Mouse (Mus musculus) CH12.LX (cell line): ENCODE data around the gene Timm29.

Source experiments
- BHLHE40 ChIP-seq: IDR thresholded peaks from 2 replicates; pipeline ENCODE4 v1.6.1; 2011; ENCODE audit warnings: mild to moderate bottlenecking, low read depth, low read length, improper control_type of control experiment
- CTCF ChIP-seq, 2 experiments: IDR thresholded peaks in 1 of 2; conservative IDR thresholded peaks in 1 of 2; 2 replicates each; pipeline ENCODE4 v1.5.1; 2011 to 2012; ENCODE audit warnings: low read depth in 2 of 2, low read length in 2 of 2, improper control_type of control experiment in 1 of 2, inconsistent platforms in 1 of 2, mild to moderate bottlenecking in 1 of 2, moderate library complexity in 1 of 2
- KAT2A ChIP-seq: IDR thresholded peaks from 2 replicates; pipeline ENCODE4 v1.6.1; 2012; ENCODE audit warnings: low read length, improper control_type of control experiment, inconsistent platforms; ENCODE audit not compliant: insufficient replicate concordance
- POLR2A ChIP-seq: IDR thresholded peaks from 2 replicates; pipeline ENCODE4 v1.6.1; 2011; ENCODE audit warnings: low read depth, mild to moderate bottlenecking, improper control_type of control experiment, low read length
- SMC3 ChIP-seq: IDR thresholded peaks from 2 replicates; pipeline ENCODE4 v1.6.1; 2011; ENCODE audit warnings: low read depth, low read length, improper control_type of control experiment
- USF1 ChIP-seq: IDR thresholded peaks from 2 replicates; pipeline ENCODE4 v1.6.1; 2014; ENCODE audit warnings: low read depth, mild to moderate bottlenecking, inconsistent platforms, low read length, improper control_type of control experiment

DNA sequence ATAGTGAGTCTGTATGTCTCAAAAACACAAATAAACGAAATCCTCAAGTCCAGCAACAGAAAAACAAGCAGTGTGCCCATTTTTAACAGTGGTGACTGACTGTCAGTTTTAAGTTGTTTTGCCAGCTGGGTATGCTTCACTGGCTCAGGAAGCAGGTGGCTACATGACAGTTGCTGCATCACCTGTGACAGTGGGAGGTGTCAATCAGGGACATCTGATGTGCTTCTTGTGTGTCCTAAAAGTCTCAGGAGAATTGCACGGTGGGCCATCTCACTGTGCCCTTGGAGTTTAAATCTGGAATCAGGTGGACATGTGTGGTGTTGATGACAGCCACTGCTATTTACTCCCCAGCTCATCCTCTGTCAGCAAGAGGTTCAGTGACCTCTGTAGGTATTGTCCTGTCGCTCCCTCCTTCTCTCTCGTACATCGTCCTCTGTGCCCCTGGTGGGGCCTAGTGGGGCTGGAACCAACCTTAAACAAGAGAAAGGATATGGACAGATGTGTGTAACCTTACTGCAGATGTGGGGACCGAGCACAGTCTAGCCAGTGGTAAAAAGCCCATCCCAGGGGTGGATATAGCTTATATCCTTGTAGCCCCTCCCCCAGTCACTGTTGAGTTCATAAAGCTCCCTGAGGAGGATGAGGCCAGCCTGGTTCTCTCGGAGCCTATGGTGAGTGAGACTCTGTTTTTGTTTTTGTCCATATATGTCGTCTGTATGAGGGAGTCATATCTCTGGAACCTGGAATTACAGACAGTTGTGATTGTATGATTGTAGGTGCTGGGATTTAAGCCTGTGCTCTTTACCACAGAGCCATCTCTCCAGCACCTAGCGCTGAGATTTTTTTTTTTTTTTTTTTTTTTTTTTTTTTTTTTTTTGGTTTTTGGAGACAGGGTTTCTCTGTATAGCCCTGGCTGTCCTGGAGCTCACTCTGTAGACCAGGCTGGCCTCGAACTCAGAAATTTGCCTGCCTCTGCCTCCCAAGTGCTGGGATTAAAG lies 33.1 kb downstream of the Timm29 start:
- TF ChIP-seq USF1 (no peak), SMC3 (no peak), CTCF (conservative IDR thresholded peaks at IDR 0.05 in 1 of 2, IDR thresholded peaks at IDR 0.05 in 1 of 2; ENCODE audit: low read depth in 2 of 2, low read length in 2 of 2) (no peak), POLR2A (no peak), KAT2A (no peak), BHLHE40 (no peak)
